Mouse (Mus musculus) testis, adult 2 months (tissue): ENCODE data around the gene Etv4.

Source experiments
- CTCF ChIP-seq: fragments of 200-500 bp; IDR thresholded peaks from 2 replicates; pipeline ENCODE4 v1.5.1; 2012; ENCODE audit warnings: low read depth, mild to moderate bottlenecking, inconsistent platforms, low read length, moderate library complexity; ENCODE audit not compliant: control insufficient read depth, insufficient read depth, insufficient replicate concordance
- POLR2A ChIP-seq: fragments of 200-500 bp; IDR thresholded peaks from 2 replicates; pipeline ENCODE4 v1.6.1; 2012; ENCODE audit warnings: low read depth, mild to moderate bottlenecking, inconsistent platforms, low read length, moderate library complexity; ENCODE audit not compliant: control insufficient read depth

- TF ChIP-seq CTCF (no peak), POLR2A (no peak)
Observed at GRCm38 (mm10) chr11:101785143-101785851, at the start of gene Etv4.
